Mouse (Mus musculus): ENCODE data around the gene Gpd2. TPM values are rescaled to one million over a fixed set of nuclear protein-coding genes. Genes with fewer than 3 reads are reported as not detected.
A peak's percentile ranks its signal among the peaks of the same experiment; 100 is the strongest.

Gpd2 gene
- total RNA-seq, 2 experiments from 2014 or later, result 206 to 234 TPM

GRCm38 (mm10) chr2:57243987-57244386 lies 6.6 kb downstream of the Gpd2 start:
- DNase-seq, result no peak
- intact Hi-C loops (cut with DNase I), result no loop called here

DNA sequence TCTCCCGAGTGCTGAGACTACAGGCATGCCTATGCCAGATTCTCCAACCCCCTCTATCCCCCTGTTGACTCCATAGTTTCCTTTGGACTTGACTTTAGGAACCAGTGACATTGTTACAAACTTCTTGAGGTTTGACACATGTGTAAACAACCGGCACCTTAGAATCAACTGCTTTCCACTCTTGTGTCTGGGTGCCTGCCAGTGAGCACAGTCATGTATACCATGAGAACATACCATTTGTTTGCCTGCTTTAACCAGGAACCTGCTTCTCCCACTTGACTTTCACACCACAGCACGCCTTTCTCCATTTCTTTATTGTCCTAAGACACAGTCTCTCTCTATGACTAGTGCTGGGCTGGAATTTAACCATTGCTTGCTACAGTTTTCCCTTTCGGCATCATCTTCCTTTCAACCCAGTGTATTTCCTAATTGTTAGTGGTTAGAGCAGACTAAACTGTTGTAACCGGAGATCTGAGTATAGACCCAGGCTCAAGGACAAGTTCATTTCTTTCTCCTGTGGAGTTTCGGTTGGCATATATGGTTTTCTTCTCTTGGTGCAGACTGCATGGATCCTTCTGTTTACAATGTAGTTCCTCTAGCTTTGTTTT lies 8.4 kb downstream of the Gpd2 start:
- DNase-seq, result no peak
- intact Hi-C loops (cut with DNase I), result no loop called here

GRCm38 (mm10) chr2:57250113-57250512 lies 12.7 kb downstream of the Gpd2 start:
- intact Hi-C loops (cut with DNase I), result no loop called here

DNA sequence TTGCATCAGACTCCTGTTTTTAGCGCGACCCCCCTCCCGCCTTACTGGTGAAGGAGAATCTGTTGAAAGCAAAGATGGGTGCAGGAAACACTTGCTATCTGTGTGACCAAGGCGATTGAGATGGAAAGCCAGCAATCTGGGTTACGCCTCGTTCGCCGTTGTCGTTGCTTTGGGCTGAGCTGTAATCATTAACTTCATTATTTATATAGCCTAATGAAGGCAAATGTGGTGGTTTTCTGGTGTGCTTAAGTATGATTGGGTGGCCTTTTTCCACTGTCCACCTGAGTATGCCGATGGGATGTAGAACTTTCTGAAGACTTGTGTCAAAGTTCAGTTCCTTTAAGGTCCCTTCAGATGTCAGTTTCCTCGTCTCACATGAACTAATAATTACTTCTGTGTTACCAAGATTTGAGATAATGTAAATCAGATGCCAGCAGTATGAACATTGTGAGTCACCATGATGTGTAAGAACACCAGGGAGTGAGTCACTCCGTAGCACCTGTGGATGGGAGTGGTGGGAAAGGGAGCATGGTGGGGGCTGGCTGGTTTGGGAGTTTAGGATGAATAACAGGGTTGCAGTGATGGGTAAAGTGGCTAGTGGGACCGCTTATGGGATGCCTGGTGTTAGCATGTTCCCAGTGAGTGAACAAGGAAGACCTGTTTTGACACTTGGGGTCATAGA lies 14.3 kb downstream of the Gpd2 start:
- no peak for DNase-seq
- intact Hi-C loops (cut with DNase I), result no loop called here

More at GRCm38 (mm10) chr2:57250113-57250512, 12.7 kb downstream of the Gpd2 start:
- DNase-seq, result no peak

GRCm38 (mm10) chr2:57252542-57253301 lies 15.3 kb downstream of the Gpd2 start:
- intact Hi-C loops (cut with DNase I), result no loop called here
- DNase-seq, result no peak

GRCm38 (mm10) chr2:57254267-57254666 lies 16.8 kb downstream of the Gpd2 start:
- intact Hi-C loops (cut with DNase I), result no loop called here
- DNase-seq, result no peak

DNA sequence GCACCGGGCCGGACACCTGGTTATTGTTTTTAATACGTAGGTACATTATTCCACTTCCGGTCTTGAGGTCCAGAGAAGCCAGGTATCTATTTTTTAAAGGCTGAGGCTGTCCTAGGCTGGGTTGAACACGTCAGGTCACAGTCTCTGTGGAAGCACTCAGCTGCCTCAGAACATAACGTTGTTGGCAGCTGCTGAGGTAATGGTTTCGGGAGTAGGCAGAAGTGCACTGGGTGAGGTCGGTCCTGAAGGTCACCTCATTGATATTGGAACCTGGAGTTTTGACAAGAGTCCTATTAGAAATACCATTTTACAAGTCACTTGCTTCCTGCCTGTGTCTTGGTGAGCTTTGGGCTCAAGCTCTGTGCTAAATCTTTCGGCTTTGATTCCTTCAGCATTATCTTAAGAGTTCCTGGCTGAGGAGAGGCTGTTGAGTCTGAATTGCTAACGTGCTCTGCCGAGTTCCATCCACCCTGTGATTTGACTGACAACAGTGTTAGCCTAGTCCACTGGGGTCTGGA lies 17.8 kb downstream of the Gpd2 start:
- intact Hi-C loops (cut with DNase I), result no loop called here
- no peak for DNase-seq

- no peak for DNase-seq
- intact Hi-C loops (cut with DNase I), result no loop called here
These were observed 18.4 kb downstream of the Gpd2 start for GRCm38 (mm10) chr2:57255836-57256235.

- intact Hi-C loops (cut with DNase I), result no loop called here
- peak in 1 of 2 experiments; percentile 7 for DNase-seq
These were observed 19.0 kb downstream of the Gpd2 start for GRCm38 (mm10) chr2:57256459-57256858.

DNA sequence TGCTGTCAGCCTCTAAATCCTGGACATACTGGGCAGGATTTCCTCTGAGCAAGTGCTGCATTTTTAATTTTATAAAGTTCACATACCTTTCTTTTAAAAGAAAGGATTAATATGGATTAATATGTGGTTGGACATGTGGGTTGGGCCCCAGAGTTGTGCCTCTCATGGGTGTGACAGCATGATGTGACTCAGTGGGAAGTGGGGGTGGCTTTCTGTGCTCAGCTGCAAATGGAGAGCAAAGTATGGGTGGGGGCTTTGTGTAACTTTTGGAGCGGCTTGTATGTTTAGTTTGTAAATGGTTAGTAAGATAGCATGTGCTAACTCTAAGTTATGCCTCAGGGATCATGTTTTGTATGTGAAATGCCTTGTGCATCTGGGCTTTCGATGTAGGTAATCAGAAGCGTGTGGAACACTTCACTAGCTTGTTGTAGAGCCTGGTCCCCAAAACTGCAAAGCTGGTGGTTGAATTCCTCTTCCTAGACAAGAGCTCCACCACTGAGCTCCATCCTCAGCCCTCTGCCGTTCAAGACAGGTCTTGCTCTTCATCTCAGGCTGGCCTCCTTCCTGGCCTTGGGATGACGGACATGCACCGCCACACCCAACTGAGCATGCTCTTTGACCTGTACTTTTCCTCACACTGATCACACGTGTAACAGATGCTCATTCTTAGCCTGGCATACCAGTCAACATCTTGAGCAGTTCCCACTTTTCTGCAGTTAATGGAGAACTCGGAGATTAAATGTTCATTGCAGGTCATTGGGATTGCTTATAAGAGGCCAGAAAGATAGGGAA lies 24.0 kb downstream of the Gpd2 start:
- intact Hi-C loops (cut with DNase I), result no loop called here
- DNase-seq, result no peak

GRCm38 (mm10) chr2:57263431-57263830 lies 26.0 kb downstream of the Gpd2 start:
- DNase-seq, result no peak
- intact Hi-C loops (cut with DNase I), result no loop called here

DNA sequence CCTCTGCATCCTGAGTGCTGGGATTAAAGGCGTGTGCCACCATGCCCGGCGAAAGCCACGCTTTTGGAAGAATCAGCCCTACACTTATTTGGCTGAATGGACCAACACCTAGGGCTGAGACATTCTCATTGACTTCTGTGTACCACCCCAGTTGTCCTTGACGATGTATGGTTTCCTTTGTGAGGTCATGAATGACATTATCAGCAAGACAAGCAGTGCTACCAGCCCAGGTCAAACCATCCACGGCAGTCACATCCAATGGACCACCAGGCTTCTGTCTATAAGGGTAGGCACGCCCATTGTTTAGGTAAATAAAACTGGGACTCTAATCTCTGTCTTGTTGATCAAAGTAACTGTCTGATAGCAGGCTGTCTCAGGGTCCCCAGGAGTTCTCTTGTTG lies 27.5 kb downstream of the Gpd2 start:
- DNase-seq, result no peak
- intact Hi-C loops (cut with DNase I), result no loop called here

GRCm38 (mm10) chr2:57266679-57267393 lies 29.4 kb downstream of the Gpd2 start:
- intact Hi-C loops (cut with DNase I), result no loop called here
- no peak for DNase-seq

DNA sequence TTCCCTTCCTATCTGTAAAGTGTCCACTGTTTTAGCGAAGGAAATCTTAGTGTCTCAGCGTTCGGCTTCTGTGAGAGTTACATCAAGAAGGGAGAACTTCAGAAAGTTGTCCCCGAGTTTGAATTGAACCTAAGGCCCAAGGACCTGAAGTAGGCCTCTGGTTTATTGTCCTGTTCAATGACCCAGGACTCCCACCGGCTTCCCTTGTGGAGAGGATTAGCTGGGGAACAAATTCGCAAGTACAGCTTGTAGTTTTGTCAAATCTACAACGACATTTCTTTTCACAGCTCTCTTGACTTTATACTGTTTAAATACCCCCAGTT lies 29.9 kb downstream of the Gpd2 start:
- no peak for DNase-seq
- intact Hi-C loops (cut with DNase I), result no loop called here

DNA sequence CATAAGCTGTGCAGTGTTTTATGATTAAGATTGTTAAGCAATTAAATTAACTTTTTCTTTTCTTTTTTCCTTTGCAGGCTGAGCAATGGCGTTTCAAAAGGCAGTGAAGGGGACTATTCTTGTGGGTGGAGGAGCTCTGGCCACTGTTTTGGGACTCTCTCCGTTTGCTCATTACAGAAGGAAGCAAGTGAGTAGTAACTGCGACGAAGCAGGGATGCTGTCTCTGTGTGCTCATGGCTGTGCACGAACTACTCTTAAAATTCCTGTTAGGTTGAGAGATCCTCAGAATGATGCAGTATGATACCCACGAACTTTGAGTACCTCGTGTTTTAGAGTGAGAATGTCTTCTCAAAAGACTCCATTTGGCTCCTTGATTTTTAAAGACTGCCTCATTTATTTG lies 30.5 kb downstream of the Gpd2 start:
- intact Hi-C loops (cut with DNase I), result no loop called here
- DNase-seq, result no peak

DNA sequence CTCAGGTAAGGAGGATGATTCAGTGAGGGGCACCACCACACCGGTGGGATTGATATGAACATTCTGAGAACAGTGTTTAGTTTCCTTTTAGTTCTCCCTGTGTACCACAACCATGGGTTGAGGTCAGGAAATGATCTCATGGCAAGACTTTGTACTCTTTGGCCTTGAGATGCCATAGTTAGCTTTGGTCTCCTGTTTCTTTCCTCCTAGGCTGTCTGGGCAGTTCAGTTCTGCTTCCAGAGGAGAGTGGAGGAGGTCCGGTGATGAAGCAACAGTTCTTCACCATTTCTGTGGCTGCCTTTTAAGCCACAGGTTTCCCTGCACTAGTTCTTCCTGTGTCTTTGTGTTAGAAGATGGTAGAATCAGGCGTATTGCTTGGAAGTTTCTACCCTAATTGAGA lies 31.4 kb downstream of the Gpd2 start:
- intact Hi-C loops (cut with DNase I), result no loop called here
- DNase-seq, result no peak

GRCm38 (mm10) chr2:57269690-57270435 lies 32.4 kb downstream of the Gpd2 start:
- DNase-seq, result no peak
- intact Hi-C loops (cut with DNase I), result no loop called here

GRCm38 (mm10) chr2:57280190-57280723 lies 42.8 kb downstream of the Gpd2 start:
- intact Hi-C loops (cut with DNase I), result no loop called here
- DNase-seq, result no peak

DNA sequence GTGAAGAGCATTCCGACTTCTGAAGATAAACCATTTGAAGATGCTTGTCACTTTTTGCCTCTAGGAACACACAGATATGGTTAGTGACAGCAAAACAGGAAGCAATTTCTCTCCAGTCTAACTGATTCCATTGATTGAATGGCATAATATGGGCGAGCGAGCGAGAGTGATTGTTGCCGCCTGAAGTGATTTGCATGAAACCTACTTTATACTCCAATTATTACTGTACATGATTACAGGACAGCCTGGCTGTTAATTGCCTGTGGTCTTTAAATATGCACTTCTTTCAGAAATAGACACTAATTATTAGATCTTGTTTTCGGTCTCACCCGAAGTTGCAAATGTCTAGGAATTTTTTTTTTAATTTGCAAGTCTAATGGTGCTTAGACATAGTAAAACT lies 46.4 kb downstream of the Gpd2 start:
- intact Hi-C loops (cut with DNase I), result no loop called here

More for the DNA sequence above, 46.4 kb downstream of the Gpd2 start:
- no peak for DNase-seq
